Mouse (Mus musculus): ENCODE results near the gene Ptp4a2.
"Not testable (repeated sequence)": the region's sequence is repeated elsewhere in the genome, so short reads cannot be mapped to it uniquely, and the experiment has no call there.

Ptp4a2 gene

GRCm38 (mm10) chr4:129890094-129890493 lies 79.1 kb downstream of the Ptp4a2 start:
- no peak for DNase-seq

GRCm38 (mm10) chr4:129894861-129895260 lies 83.8 kb downstream of the Ptp4a2 start:
- DNase-seq = no peak

GRCm38 (mm10) chr4:129898815-129899214 lies 87.8 kb downstream of the Ptp4a2 start:
- not testable (repeated sequence) for DNase-seq

Measured in thymus, postnatal 4 days (tissue).